In the genomic region with DNA sequence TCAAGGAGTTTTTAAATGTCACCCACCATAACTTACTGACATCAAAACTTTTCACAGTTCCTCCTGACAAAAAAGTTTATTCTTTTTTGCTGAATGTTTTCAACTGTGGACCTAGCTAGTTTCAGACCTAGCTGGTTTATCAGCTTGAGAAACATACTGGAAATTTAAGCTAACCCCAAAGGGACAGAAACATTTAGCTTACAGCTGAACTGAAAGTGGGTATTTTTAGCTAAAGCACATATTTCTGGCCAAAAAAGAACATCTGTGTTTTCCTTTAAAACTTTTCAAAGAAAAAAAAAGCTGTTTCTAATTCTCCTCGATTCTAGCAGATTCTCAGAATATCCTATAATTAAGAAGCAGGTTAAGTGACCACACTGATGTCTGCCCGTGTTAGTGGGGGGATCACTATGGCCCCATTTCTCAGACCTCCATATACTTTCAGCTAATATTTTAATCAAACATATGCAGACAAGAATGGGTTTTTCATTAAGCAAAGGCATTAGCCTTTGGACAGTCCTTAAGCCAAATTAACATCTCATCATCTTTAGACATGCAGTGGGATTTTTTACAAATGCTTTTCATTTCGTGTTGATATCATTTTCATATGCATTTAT, we compare ENCODE assay signal across 8 mouse cellular contexts. TPM values are rescaled to one million over a fixed set of nuclear protein-coding genes. Genes with fewer than 3 reads are reported as not detected.
A peak's percentile ranks its signal among the peaks of the same experiment; 100 is the strongest.
DNase-seq lines count a peak whose midpoint lies in the region; ATAC-seq and TF ChIP-seq lines count a peak whose summit lies in the region.

No protein-coding gene starts in this region.

- peaks cover 6% of the 10 kb centered on the region for H3K4me1 ChIP-seq in lung, embryonic 14.5 days (ENCODE audit: insufficient read depth)
- H3K4me1 ChIP-seq in forebrain, embryonic 11.5 days (replicated peaks; ENCODE audit: control insufficient read depth, insufficient read depth, low read length), result no peaks in the 10 kb centered on the region
- H3K4me1 ChIP-seq in limb, embryonic 11.5 days (ENCODE audit: control insufficient read depth, insufficient read depth, low read length), result no peaks in the 10 kb centered on the region
- H3K4me1 ChIP-seq in neural tube, embryonic 15.5 days, result peaks cover 20% of the 10 kb centered on the region

- peak; percentile 4 for DNase-seq in lung, embryonic 14.5 days
- no peak for DNase-seq in lung, postnatal 10 days
- DNase-seq in forebrain, embryonic 11.5 days (ENCODE audit: low spot score), result no peak
- peak; percentile 5 for DNase-seq in limb, embryonic 11.5 days (ENCODE audit: low spot score)
- DNase-seq in right cerebral cortex, postnatal 14 days, result no peak
- DNase-seq in adrenal gland, postnatal 4 days (ENCODE audit: low spot score in 2 of 2), result no peak
- no peak for DNase-seq in gastrocnemius, adult 8-10 months (ENCODE audit: low spot score in 2 of 2)

- 0 out of 2 replicates have a peak, but pooled peaks cover 3% of the 10 kb centered on the region for H3K36me3 ChIP-seq in lung, embryonic 14.5 days (ENCODE audit: insufficient read depth)
- no peaks in the 10 kb centered on the region; the same call in 1 of the 2 replicates for H3K36me3 ChIP-seq in forebrain, embryonic 11.5 days (ENCODE audit: control insufficient read depth, insufficient read depth, low read length)
- H3K36me3 ChIP-seq in limb, embryonic 11.5 days (ENCODE audit: control insufficient read depth, insufficient read depth, low read length), result no peaks in the 10 kb centered on the region
- peaks cover 3% of the 10 kb centered on the region for H3K36me3 ChIP-seq in neural tube, embryonic 15.5 days

- H3K27ac ChIP-seq in lung, embryonic 14.5 days (ENCODE audit: low read depth), result no peak overlapping the region
- no peak overlapping the region for H3K27ac ChIP-seq in forebrain, embryonic 11.5 days (ENCODE audit: low read depth, low read length)
- no peak overlapping the region for H3K27ac ChIP-seq in limb, embryonic 11.5 days (replicated peaks; ENCODE audit: low read depth, low read length)
- H3K27ac ChIP-seq in neural tube, embryonic 15.5 days (replicated peaks), result no peak overlapping the region

- TF ChIP-seq CTCF in lung, embryonic 14.5 days (IDR thresholded peaks at IDR 0.05; ENCODE audit: low read depth), result no peak

- H3K27me3 ChIP-seq in lung, embryonic 14.5 days (ENCODE audit: insufficient read depth, low read length), result no peaks in the 10 kb centered on the region
- H3K27me3 ChIP-seq in forebrain, embryonic 11.5 days (ENCODE audit: control insufficient read depth, insufficient read depth, low read length), result no peaks in the 10 kb centered on the region
- H3K27me3 ChIP-seq in limb, embryonic 11.5 days (ENCODE audit: control insufficient read depth, insufficient read depth, low read length), result no peaks in the 10 kb centered on the region
- H3K27me3 ChIP-seq in neural tube, embryonic 15.5 days (replicated peaks), result no peaks in the 10 kb centered on the region

- peak overlapping the region; percentile 76 for H3K4me3 ChIP-seq in lung, embryonic 14.5 days (ENCODE audit: low read depth, low read length)
- H3K4me3 ChIP-seq in forebrain, embryonic 11.5 days (ENCODE audit: low read depth, low read length), result peak overlapping the region; percentile 80
- peak overlapping the region; percentile 66 for H3K4me3 ChIP-seq in limb, embryonic 11.5 days (ENCODE audit: low read depth, low read length)
- peak overlapping the region; percentile 82 for H3K4me3 ChIP-seq in neural tube, embryonic 15.5 days (replicated peaks)

- H3K9me3 ChIP-seq in lung, embryonic 14.5 days (ENCODE audit: low read depth, low read length), result no peaks in the 10 kb centered on the region
- H3K9me3 ChIP-seq in forebrain, embryonic 11.5 days (ENCODE audit: control insufficient read depth, low read length), result no peaks in the 10 kb centered on the region
- H3K9me3 ChIP-seq in limb, embryonic 11.5 days (ENCODE audit: control insufficient read depth, low read length), result no peaks in the 10 kb centered on the region; the same call in 1 of the 2 replicates
- no peaks in the 10 kb centered on the region for H3K9me3 ChIP-seq in neural tube, embryonic 15.5 days (replicated peaks)

- H3K4me2 ChIP-seq in lung, embryonic 14.5 days, result peak overlapping the region; percentile 76
- peak overlapping the region; percentile 55 for H3K4me2 ChIP-seq in forebrain, embryonic 11.5 days (ENCODE audit: low read depth, low read length, severe bottlenecking)
- peak overlapping the region; percentile 71 for H3K4me2 ChIP-seq in limb, embryonic 11.5 days (ENCODE audit: low read depth, severe bottlenecking)
- peak overlapping the region; percentile 58 for H3K4me2 ChIP-seq in neural tube, embryonic 15.5 days

- ATAC-seq in lung, embryonic 14.5 days (ENCODE audit: insufficient read depth), result no peak
- no peak for ATAC-seq in forebrain, embryonic 11.5 days (replicated peaks; ENCODE audit: low FRiP score)
- no peak for ATAC-seq in limb, embryonic 11.5 days (ENCODE audit: insufficient number of reproducible peaks, low FRiP score, low TSS enrichment, low read depth)
- ATAC-seq in neural tube, embryonic 15.5 days (ENCODE audit: low FRiP score), result no peak

- 32% methylated on average over 3 of the region's 3 CpGs for WGBS in lung, embryonic 14.5 days
- WGBS in forebrain, embryonic 11.5 days, result 59% methylated on average over 3 of the region's 3 CpGs
- WGBS in limb, embryonic 11.5 days, result 43% methylated on average over 3 of the region's 3 CpGs
- 52% methylated on average over 3 of the region's 3 CpGs for WGBS in neural tube, embryonic 15.5 days

- H3K9ac ChIP-seq in lung, embryonic 14.5 days, result peak overlapping the region; percentile 46
- H3K9ac ChIP-seq in forebrain, embryonic 11.5 days (ENCODE audit: low read length), result no peak overlapping the region; the same call in 1 of the 2 replicates
- H3K9ac ChIP-seq in limb, embryonic 11.5 days (ENCODE audit: low read length), result no peak overlapping the region
- H3K9ac ChIP-seq in neural tube, embryonic 15.5 days (replicated peaks), result peak overlapping the region; percentile 34

RNA-seq across cellular contexts. Expression of a gene that starts 10.9 kb away (rescaled TPM):
- 33.1 and 39.7 TPM in 2 replicates for polyA plus RNA-seq in lung, embryonic 14.5 days (2014; fragmentation: Nextera tagmentation; extraction: Ambion mirVana)
- 41.9 and 49.4 TPM in 2 replicates for polyA plus RNA-seq in forebrain, embryonic 11.5 days (2014; fragmentation: Nextera tagmentation; extraction: Ambion mirVana)
- polyA plus RNA-seq in limb, embryonic 11.5 days (2014; fragmentation: Nextera tagmentation; extraction: Ambion mirVana), result 25.8 and 31.9 TPM in 2 replicates
- polyA plus RNA-seq in neural tube, embryonic 15.5 days (2015; fragmentation: Nextera tagmentation; extraction: Ambion mirVana), result 77.1 and 79.6 TPM in 2 replicates
- total RNA-seq in adrenal gland, postnatal 4 days (2021), result 10 to 100 TPM; 36.9 to 40.5 TPM
- 100 to 1,000 TPM; 207 to 271 (median 240) TPM for total RNA-seq in gastrocnemius, adult 8-10 months (2022)

Comparison
In these comparisons a context has a peak if more than half of its experiments do, and no peak if none do; other contexts are left out.
1. DNase-seq: peak in lung, embryonic 14.5 days (single experiment) and limb, embryonic 11.5 days (single experiment); none in lung, postnatal 10 days (single experiment), forebrain, embryonic 11.5 days (single experiment), right cerebral cortex, postnatal 14 days (single experiment), adrenal gland, postnatal 4 days (0 of 2) and gastrocnemius, adult 8-10 months (0 of 2).
2. H3K9ac ChIP-seq: peak in lung, embryonic 14.5 days (single experiment) and neural tube, embryonic 15.5 days (single experiment); none in forebrain, embryonic 11.5 days (single experiment) and limb, embryonic 11.5 days (single experiment).
3. Peak in every context shown above with its lines, with median percentiles within 50 percentile points of each other: H3K4me2 ChIP-seq and H3K4me3 ChIP-seq.